Mouse (Mus musculus) forebrain, embryonic 11.5 days (tissue): ENCODE measurements at regions not wholly inside any gene's neighbourhood (a gene's known extent, or its start where the extent isn't known, plus 50 kb on each side); places are given as distances from the start of the nearest gene placed in this dataset.

Experiments used
- ATAC-seq: fragments of 200-750 bp; cut with Nextera tagmentation; replicated peaks from 2 replicates; pipeline ENCODE4 v1.8.0; 2017; ENCODE audit warnings: moderate TSS enrichment; ENCODE audit not compliant: low FRiP score
- DNase-seq: peaks from one replicate; pipeline ENCODE4 v3.0.0-alpha.2; 2017; ENCODE audit warnings: low spot score
- H3K27ac ChIP-seq: fragments of 300-500 bp; sonication (generic); 2 replicates; pipeline ENCODE4 v1.5.1; 2014; ENCODE audit warnings: low read depth, low read length
- H3K27me3 ChIP-seq: fragments of 300-500 bp; sonication (generic); 2 replicates; pipeline ENCODE4 v1.6.1; 2014; ENCODE audit warnings: mild to moderate bottlenecking, low read length, mixed read lengths; ENCODE audit not compliant: control insufficient read depth, insufficient read depth
- H3K36me3 ChIP-seq: fragments of 300-500 bp; sonication (generic); 2 replicates; pipeline ENCODE4 v1.6.1; 2014; ENCODE audit warnings: mild to moderate bottlenecking, low read length, moderate library complexity, mixed read lengths; ENCODE audit not compliant: control insufficient read depth, insufficient read depth
- H3K4me1 ChIP-seq: fragments of 300-500 bp; sonication (generic); replicated peaks from 2 replicates; pipeline ENCODE4 v1.6.1; 2014; ENCODE audit warnings: low read length, mixed read lengths; ENCODE audit not compliant: control insufficient read depth, insufficient read depth
- H3K4me2 ChIP-seq: fragments of 300-500 bp; sonication (generic); 2 replicates; pipeline ENCODE4 v1.6.1; 2014; ENCODE audit warnings: low read depth, mild to moderate bottlenecking, low read length, moderate library complexity, mixed read lengths; ENCODE audit not compliant: severe bottlenecking
- H3K4me3 ChIP-seq: fragments of 300-500 bp; sonication (generic); 2 replicates; pipeline ENCODE4 v1.5.1; 2014; ENCODE audit warnings: low read depth, low read length
- H3K9ac ChIP-seq: fragments of 300-500 bp; sonication (generic); 2 replicates; pipeline ENCODE4 v1.6.1; 2014; ENCODE audit warnings: low read length
- H3K9me3 ChIP-seq: fragments of 300-500 bp; sonication (generic); 2 replicates; pipeline ENCODE4 v1.6.1; 2016; ENCODE audit warnings: low read length, mixed read lengths; ENCODE audit not compliant: control insufficient read depth
- WGBS: fragments of 180-500 bp; shearing (Covaris S2); extraction: QIAGEN DNeasy Blood & Tissue Kit; methylation state at CpG from one replicate; pipeline ENCODE4 v1.1.7; 2014; 5-methylcytosine and 5-hydroxymethylcytosine counted together

- ATAC-seq: no peak
- 94% methylated on average over 1 of the region's 1 CpGs for WGBS
Measured at GRCm38 (mm10) chr2:43323836-43324235, 231.3 kb upstream of the Kynu start.

GRCm38 (mm10) chr2:43364301-43364700, 190.8 kb upstream of the Kynu start:
- no peaks in the 10 kb centered on the region for H3K4me1 ChIP-seq
- H3K27me3 ChIP-seq: no peaks in the 10 kb centered on the region
- no peaks in the 10 kb centered on the region for H3K9me3 ChIP-seq
- WGBS: 90% methylated on average over 2 of the region's 2 CpGs
- H3K27ac ChIP-seq: no peak overlapping the region
- H3K4me2 ChIP-seq: no peak overlapping the region
- no peak overlapping the region for H3K4me3 ChIP-seq
- DNase-seq (no peak), ATAC-seq (no peak)
- no peak overlapping the region for H3K9ac ChIP-seq
- no peaks in the 10 kb centered on the region for H3K36me3 ChIP-seq

More at GRCm38 (mm10) chr2:43323836-43324235, 231.3 kb upstream of the Kynu start:
- H3K36me3 ChIP-seq: no peaks in the 10 kb centered on the region
- no peaks in the 10 kb centered on the region for H3K4me1 ChIP-seq
- H3K9ac ChIP-seq: no peak overlapping the region
- DNase-seq: no peak
- no peaks in the 10 kb centered on the region for H3K27me3 ChIP-seq
- H3K4me3 ChIP-seq: no peak overlapping the region
- no peak overlapping the region for H3K4me2 ChIP-seq
- no peak overlapping the region for H3K27ac ChIP-seq
- no peaks in the 10 kb centered on the region for H3K9me3 ChIP-seq

GRCm38 (mm10) chr2:43365812-43366211, 189.3 kb upstream of the Kynu start:
- no peak for DNase-seq
- H3K9ac ChIP-seq: no peak overlapping the region
- no peak for ATAC-seq
- H3K4me2 ChIP-seq: no peak overlapping the region
- H3K36me3 ChIP-seq: no peaks in the 10 kb centered on the region
- no peaks in the 10 kb centered on the region for H3K9me3 ChIP-seq
- no peak overlapping the region for H3K27ac ChIP-seq
- no peak overlapping the region for H3K4me3 ChIP-seq
- 31% methylated on average over 2 of the region's 2 CpGs for WGBS
- no peaks in the 10 kb centered on the region for H3K27me3 ChIP-seq
- H3K4me1 ChIP-seq: no peaks in the 10 kb centered on the region

- H3K9me3 ChIP-seq: no peaks in the 10 kb centered on the region
- no peak overlapping the region for H3K4me3 ChIP-seq
- no peaks in the 10 kb centered on the region for H3K36me3 ChIP-seq
- no peaks in the 10 kb centered on the region for H3K4me1 ChIP-seq
- H3K27ac ChIP-seq: no peak overlapping the region
- no peak overlapping the region for H3K9ac ChIP-seq
- DNase-seq: no peak
- H3K4me2 ChIP-seq: no peak overlapping the region
- no peak for ATAC-seq
- no peaks in the 10 kb centered on the region for H3K27me3 ChIP-seq
Measured at GRCm38 (mm10) chr2:43403348-43403747, 151.8 kb upstream of the Kynu start.

GRCm38 (mm10) chr2:43404163-43404967, 150.8 kb upstream of the Kynu start:
- WGBS: 89% methylated on average over 6 of the region's 6 CpGs
- no peak for ATAC-seq
- no peak overlapping the region for H3K4me2 ChIP-seq
- no peak overlapping the region for H3K27ac ChIP-seq
- H3K36me3 ChIP-seq: no peaks in the 10 kb centered on the region
- no peak overlapping the region for H3K9ac ChIP-seq
- no peak for DNase-seq
- no peak overlapping the region for H3K4me3 ChIP-seq
- H3K4me1 ChIP-seq: no peaks in the 10 kb centered on the region
- no peaks in the 10 kb centered on the region for H3K9me3 ChIP-seq
- H3K27me3 ChIP-seq: no peaks in the 10 kb centered on the region

- no peaks in the 10 kb centered on the region for H3K9me3 ChIP-seq
- H3K4me1 ChIP-seq: no peaks in the 10 kb centered on the region
- no peak for ATAC-seq
- H3K4me2 ChIP-seq: no peak overlapping the region
- H3K27ac ChIP-seq: no peak overlapping the region
- WGBS: 46% methylated on average over 3 of the region's 3 CpGs
- no peak for DNase-seq
- H3K27me3 ChIP-seq: no peaks in the 10 kb centered on the region
- H3K36me3 ChIP-seq: no peaks in the 10 kb centered on the region
- no peak overlapping the region for H3K9ac ChIP-seq
- no peak overlapping the region for H3K4me3 ChIP-seq
Measured at GRCm38 (mm10) chr2:43437251-43437650, 117.9 kb upstream of the Kynu start.

- Histone ChIP-seq H3K36me3 (no peaks in the 10 kb centered on the region), H3K27ac (no peak overlapping the region), H3K4me2 (no peak overlapping the region), H3K4me3 (no peak overlapping the region), H3K27me3 (no peaks in the 10 kb centered on the region), H3K4me1 (no peaks in the 10 kb centered on the region), H3K9ac (no peak overlapping the region), H3K9me3 (no peaks in the 10 kb centered on the region)
- ATAC-seq (no peak), DNase-seq (no peak)
- WGBS: 84% methylated on average over 10 of the region's 10 CpGs
Measured at GRCm38 (mm10) chr2:43455158-43455873, 99.8 kb upstream of the Kynu start.

GRCm38 (mm10) chr2:43469161-43469560, 86.0 kb upstream of the Kynu start:
- 93% methylated on average over 3 of the region's 3 CpGs for WGBS
- no peaks in the 10 kb centered on the region for H3K4me1 ChIP-seq
- DNase-seq: no peak
- no peak overlapping the region for H3K4me3 ChIP-seq
- no peak overlapping the region for H3K27ac ChIP-seq
- ATAC-seq: no peak
- H3K4me2 ChIP-seq: no peak overlapping the region
- H3K36me3 ChIP-seq: no peaks in the 10 kb centered on the region
- H3K9me3 ChIP-seq: no peaks in the 10 kb centered on the region
- H3K27me3 ChIP-seq: no peaks in the 10 kb centered on the region
- no peak overlapping the region for H3K9ac ChIP-seq

GRCm38 (mm10) chr2:43469893-43470292, 85.2 kb upstream of the Kynu start:
- WGBS: 88% methylated on average over 3 of the region's 3 CpGs

More at GRCm38 (mm10) chr2:43469893-43470292, 85.2 kb upstream of the Kynu start:
- no peak overlapping the region for H3K27ac ChIP-seq
- ATAC-seq (no peak), DNase-seq (no peak)
- H3K9me3 ChIP-seq: no peaks in the 10 kb centered on the region
- no peak overlapping the region for H3K9ac ChIP-seq
- H3K4me2 ChIP-seq: no peak overlapping the region
- H3K4me3 ChIP-seq: no peak overlapping the region
- no peaks in the 10 kb centered on the region for H3K4me1 ChIP-seq
- no peaks in the 10 kb centered on the region for H3K36me3 ChIP-seq
- H3K27me3 ChIP-seq: no peaks in the 10 kb centered on the region
